Mouse (Mus musculus) cerebral cortex, adult 2 months (tissue): ENCODE data around the gene Slc45a3.

Experiments
- whole genome bisulfite sequencing: fragments of 180-500 bp; shearing (Covaris S2); methylation state at CpG from one replicate; pipeline ENCODE4 v1.1.7; 2018; 5-methylcytosine and 5-hydroxymethylcytosine counted together

The Slc45a3 gene

GRCm38 (mm10) chr1:131964580-131964979 lies 1.8 kb downstream of the Slc45a3 start:
- WGBS: 86% methylated on average over 7 of the region's 7 CpGs

GRCm38 (mm10) chr1:131965818-131966217 lies 3.1 kb downstream of the Slc45a3 start:
- 75% methylated on average over 5 of the region's 5 CpGs for WGBS

- 80% methylated on average over 7 of the region's 7 CpGs for WGBS
Measured at GRCm38 (mm10) chr1:131967336-131967735, 4.6 kb downstream of the Slc45a3 start.

- 71% methylated on average over 3 of the region's 3 CpGs for WGBS
Measured at GRCm38 (mm10) chr1:131968556-131968955, 5.8 kb downstream of the Slc45a3 start.

GRCm38 (mm10) chr1:131968983-131969382 lies 6.2 kb downstream of the Slc45a3 start:
- WGBS: 87% methylated on average over 6 of the region's 6 CpGs

- WGBS: 79% methylated on average over 4 of the region's 4 CpGs
Measured at GRCm38 (mm10) chr1:131969825-131970224, 7.1 kb downstream of the Slc45a3 start.

- 79% methylated on average over 5 of the region's 5 CpGs for WGBS
Measured at GRCm38 (mm10) chr1:131970322-131970660, 7.5 kb downstream of the Slc45a3 start.

- WGBS: 42% methylated on average over 16 of the region's 16 CpGs
Measured at GRCm38 (mm10) chr1:131970661-131971520, 8.1 kb downstream of the Slc45a3 start.

GRCm38 (mm10) chr1:131971771-131972497 lies 9.2 kb downstream of the Slc45a3 start:
- WGBS: 69% methylated on average over 14 of the region's 15 CpGs

- WGBS: 68% methylated on average over 13 of the region's 13 CpGs
Measured at GRCm38 (mm10) chr1:131972498-131973334, 9.9 kb downstream of the Slc45a3 start.

- 90% methylated on average over 6 of the region's 6 CpGs for WGBS
Measured at GRCm38 (mm10) chr1:131973991-131974390, 11.2 kb downstream of the Slc45a3 start.

- 86% methylated on average over 5 of the region's 5 CpGs for WGBS
Measured at GRCm38 (mm10) chr1:131976886-131977285, 14.1 kb downstream of the Slc45a3 start.

GRCm38 (mm10) chr1:131980471-131980870 lies 17.7 kb downstream of the Slc45a3 start:
- WGBS: 78% methylated on average over 2 of the region's 2 CpGs

GRCm38 (mm10) chr1:131981378-131982013 lies 18.7 kb downstream of the Slc45a3 start:
- 59% methylated on average over 12 of the region's 12 CpGs for WGBS

- WGBS: 20% methylated on average over 5 of the region's 5 CpGs
Measured at GRCm38 (mm10) chr1:131982907-131983306, 20.1 kb downstream of the Slc45a3 start.

GRCm38 (mm10) chr1:131983806-131984205 lies 21.0 kb downstream of the Slc45a3 start:
- 61% methylated on average over 2 of the region's 2 CpGs for WGBS

GRCm38 (mm10) chr1:131987432-131987831 lies 24.7 kb downstream of the Slc45a3 start:
- 53% methylated on average over 15 of the region's 15 CpGs for WGBS

- 78% methylated on average over 4 of the region's 4 CpGs for WGBS
Measured at GRCm38 (mm10) chr1:131989476-131989875, 26.7 kb downstream of the Slc45a3 start.

- WGBS: 89% methylated on average over 9 of the region's 9 CpGs
Measured at GRCm38 (mm10) chr1:131990083-131990760, 27.5 kb downstream of the Slc45a3 start.

GRCm38 (mm10) chr1:131992561-131993001 lies 29.8 kb downstream of the Slc45a3 start:
- 63% methylated on average over 7 of the region's 7 CpGs for WGBS
